Mouse (Mus musculus) retina, postnatal 7 days (tissue): ENCODE data around the gene Scyl1.

Source experiments
- DNase-seq: peaks from one replicate; pipeline ENCODE4 v3.0.0-alpha.2; 2012; ENCODE audit warnings: low read depth, low spot score

The Scyl1 gene

DNA sequence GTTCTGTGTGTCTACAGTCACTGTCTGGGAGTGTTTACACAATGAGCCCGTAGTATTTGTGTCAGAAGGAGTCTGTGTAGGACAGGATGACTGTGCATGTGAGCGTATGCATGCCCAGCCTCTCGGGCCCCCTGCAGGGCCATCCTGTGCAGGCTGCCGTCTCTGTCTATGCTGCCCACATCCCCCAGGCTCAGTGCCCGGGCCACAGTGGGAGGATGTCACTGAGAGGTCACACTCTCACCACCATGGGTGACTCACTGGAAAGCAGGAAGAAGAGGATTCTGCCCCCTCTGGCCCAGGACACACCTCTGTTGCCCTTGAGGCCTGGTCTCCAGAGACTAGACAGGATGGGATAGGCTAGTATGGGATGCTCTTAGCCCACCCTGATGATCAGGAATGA is 27.6 kb downstream of the Scyl1 start:
- DNase-seq = no peak

DNA sequence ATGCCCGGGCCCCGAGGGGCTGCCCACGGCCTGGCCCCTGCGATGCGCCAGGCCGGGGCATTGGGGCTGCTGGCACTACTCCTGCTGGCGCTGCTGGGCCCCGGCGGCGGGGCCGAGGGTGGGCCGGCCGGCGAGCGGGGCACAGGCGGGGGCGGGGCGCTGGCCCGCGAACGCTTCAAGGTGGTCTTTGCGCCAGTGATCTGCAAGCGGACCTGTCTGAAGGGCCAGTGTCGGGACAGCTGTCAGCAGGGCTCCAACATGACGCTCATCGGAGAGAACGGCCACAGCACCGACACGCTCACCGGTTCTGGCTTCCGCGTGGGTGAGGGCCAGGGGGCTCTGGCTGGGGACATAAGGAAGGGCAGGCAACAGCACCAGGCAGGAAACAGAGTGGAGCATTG is 29.0 kb downstream of the Scyl1 start:
- DNase-seq = no peak

GRCm38 (mm10) chr19:5741641-5742240 is 29.5 kb downstream of the Scyl1 start:
- no peak for DNase-seq

DNA sequence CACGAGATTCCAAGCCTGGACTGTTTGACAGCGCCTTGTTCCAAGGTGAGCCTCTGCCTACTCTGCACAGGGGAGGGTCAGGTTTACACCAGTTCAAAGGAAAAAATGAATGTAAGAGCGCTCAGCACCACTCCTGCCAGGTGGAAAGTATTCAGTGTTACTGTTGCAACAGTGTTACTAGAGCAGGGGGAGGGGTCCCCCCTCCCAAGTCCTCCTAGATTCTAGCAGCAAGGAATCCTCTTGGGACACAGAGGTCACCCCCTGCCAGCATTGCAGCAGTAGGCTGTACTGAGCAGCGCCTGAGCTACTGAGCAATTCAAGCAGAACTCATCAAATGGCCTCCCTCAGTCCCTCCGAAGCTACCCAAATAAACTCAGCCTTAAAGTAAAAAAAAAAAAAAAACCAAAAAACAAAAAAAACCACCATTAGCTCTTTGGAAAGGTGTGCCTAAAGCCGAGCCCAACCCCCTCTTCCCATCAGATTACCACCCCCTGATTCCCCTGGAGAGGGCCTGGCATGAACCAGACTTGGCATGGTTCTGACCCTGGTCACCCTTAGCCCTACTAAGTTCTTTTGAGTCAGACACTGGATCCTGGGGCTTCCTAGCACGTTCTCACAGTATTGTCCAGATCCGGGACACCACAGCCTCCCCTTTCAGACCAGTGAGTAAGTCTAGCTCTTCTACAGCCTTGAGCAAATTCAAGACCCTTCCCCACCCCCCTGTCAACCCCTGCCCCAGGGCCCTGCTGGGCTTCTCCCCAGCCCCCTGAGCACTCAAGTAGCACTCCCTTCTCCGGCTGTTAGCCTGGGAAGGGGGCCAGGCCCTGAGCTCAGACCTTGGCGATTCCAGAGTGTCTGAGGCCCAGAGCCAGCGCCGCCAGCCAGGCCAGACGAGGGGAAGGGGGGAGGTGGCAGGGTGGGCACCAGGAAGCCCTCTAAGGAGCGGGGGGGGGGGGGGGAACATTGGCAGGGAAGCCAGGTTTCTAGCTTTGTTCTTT is 30.6 kb downstream of the Scyl1 start, which contains the start of gene Ltbp3:
Gene Ltbp3, plus strand, starts transcription at position 585 of the 998 bp plus-strand sequence.
- DNase-seq = no peak

- DNase-seq = no peak
Observed at GRCm38 (mm10) chr19:5739446-5739845, 31.8 kb downstream of the Scyl1 start.

GRCm38 (mm10) chr19:5734325-5734724 is 36.9 kb downstream of the Scyl1 start:
- no peak for DNase-seq

DNA sequence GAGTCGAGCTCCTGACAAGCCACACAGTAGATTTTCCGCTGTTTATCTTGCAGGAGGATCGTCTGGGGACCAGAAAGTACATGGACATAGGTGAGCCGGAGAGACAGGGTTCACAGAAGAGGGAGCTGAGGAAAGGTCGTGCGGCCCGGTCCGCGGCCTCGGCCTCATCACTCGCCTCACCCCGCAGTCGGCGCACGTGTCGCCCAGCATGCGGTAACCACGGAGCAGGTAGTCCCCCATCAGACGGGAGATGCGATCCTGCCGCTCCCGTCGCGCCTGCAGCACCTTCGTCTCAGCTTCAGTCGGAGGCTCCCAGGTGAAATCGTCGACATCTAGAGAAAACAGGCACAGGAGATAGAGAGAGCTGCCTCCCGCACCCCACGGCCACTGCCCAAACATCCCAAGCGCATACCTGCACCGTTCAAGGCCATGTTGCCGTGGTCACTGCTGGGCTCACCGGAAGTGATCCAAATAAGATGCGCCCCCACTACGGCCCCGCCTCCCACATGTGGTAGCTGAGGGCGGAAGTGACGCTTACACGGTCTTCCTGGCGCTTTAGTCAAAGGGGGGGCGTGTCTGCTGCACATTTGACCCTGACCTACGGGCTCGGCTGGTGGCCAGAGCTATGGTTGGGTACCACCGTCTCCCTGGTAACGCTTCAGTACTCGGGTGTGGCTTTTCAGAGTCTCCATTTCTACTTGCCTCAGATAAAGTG is 39.8 kb downstream of the Scyl1 start:
- DNase-seq = peak; percentile 89

- DNase-seq = no peak
Observed at GRCm38 (mm10) chr19:5730314-5731186, 40.7 kb downstream of the Scyl1 start.

- peak; percentile 61 for DNase-seq
Observed at GRCm38 (mm10) chr19:5729444-5729815, 41.8 kb downstream of the Scyl1 start, which contains the start of gene Fam89b. Gene Fam89b, minus strand, starts transcription at chr19:5729653.

DNA sequence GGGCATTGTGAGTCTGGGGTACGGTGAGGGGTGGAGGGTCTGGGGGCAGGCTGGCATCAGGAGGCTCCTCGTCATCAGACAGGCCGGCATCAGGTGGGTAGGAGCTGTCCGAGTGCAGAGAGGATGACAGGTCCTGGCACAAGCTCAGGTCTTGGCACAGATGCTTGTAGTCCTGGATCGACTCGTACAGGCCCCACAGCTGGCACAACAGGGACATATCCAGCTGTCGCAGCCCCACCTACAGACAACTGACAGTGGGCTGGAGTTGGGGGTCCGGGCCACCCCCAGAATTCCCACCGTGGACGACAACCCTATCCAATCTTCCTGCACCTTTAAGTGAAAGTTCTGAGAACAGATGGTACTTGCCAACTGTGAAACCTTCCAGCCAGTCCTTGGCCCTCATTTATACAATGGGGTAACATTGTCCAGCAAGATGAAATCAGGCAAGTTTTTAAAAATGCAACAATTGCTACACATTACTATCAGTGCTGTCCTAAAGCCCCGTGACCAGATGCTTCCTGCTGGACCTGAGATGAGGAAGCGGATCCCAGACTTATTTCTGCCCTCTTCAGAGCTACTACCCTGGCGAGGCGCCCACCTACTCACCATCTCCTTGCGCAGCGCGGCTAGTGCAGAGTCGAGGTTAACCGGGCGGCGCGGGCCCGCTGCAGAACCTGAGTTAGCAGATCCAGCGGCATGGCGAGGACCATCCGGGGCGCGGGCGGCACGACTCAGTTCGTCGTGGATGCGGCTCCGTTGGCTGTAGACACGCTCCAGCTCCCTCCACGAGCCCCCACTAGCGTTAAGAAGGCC is 42.4 kb downstream of the Scyl1 start:
- no peak for DNase-seq

- DNase-seq = peak; percentile 70
Observed at GRCm38 (mm10) chr19:5727701-5728100, 43.5 kb downstream of the Scyl1 start.

GRCm38 (mm10) chr19:5726961-5727578 is 44.1 kb downstream of the Scyl1 start:
- DNase-seq = no peak

GRCm38 (mm10) chr19:5725767-5726515 is 45.3 kb downstream of the Scyl1 start, which contains the start of gene Ehbp1l1:
Gene Ehbp1l1, minus strand, starts transcription at chr19:5726317.
- DNase-seq = no peak

GRCm38 (mm10) chr19:5725029-5725707 is 46.1 kb downstream of the Scyl1 start:
- no peak for DNase-seq

DNA sequence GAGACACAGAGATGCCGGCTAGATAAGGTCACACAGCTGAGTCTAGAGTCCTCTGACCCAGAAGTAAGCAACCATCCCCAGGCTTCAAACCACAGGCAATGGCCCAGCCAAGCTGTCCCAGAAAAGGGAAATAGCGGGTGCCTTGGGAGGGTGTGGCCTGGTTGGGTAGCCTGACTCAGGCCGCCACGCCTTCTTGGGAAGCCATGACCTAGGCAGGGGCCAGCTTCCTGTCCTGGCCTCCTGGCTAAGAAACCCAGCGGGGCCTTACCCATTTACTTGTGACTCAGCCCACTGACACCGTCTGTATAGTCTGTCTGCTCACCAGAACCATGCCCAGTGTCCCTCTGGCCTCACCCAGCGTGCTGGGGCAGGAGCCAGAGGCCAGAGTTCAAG is 46.7 kb downstream of the Scyl1 start:
- no peak for DNase-seq

GRCm38 (mm10) chr19:5723934-5724548 is 47.2 kb downstream of the Scyl1 start:
- no peak for DNase-seq

DNA sequence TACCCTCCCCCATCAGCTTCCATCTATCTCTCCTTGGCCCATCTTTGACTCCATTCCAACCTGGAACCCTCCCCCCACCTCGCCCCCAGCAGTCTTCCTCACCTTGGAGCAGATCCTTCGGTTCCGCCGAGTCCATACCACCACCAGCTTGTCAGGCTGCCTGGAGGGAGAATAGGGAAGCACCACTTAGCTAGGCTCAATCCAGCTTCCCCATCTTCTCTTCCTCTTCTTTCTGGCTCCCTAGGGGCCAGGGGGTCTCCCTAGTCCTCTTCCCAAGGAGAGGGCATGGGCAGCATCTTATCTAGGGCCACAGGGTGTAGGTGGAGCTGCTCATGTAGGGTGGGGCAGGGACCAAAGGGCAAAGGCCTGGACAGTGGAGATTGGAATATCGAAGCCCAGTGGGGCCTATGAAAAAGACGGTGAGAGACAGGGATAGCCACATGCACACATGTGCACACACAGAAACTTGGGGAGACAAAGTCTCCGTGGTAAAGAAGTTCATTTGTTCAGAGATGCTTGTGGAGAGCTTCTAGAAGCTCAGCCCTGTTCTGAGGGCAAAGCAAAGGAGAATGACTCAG is 48.3 kb downstream of the Scyl1 start:
- DNase-seq = no peak

DNA sequence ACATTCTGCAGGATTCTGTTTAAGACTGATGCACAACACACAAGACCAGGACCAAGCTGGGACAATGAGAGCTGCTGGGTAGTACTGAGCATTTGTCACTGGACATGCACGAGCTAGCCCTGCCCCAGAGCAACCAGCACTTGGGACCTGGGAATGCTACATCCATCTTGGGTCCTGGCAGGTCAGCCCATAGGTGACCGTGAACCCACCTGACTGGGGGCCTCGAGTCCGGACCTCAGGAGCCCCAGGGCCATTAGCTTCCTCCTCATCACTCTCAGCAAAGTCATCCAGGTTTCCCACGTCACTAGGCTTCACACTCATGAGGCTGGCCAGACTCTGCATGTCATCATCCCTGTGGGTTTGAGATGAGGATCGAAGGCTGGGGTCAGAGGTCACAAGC is 50.0 kb downstream of the Scyl1 start:
- DNase-seq = no peak
